Mouse (Mus musculus) heart, adult 18-20 months (tissue): ENCODE measurements around the gene Ces1f. TPM values are rescaled to one million over a fixed set of nuclear protein-coding genes. Genes with fewer than 3 reads are reported as not detected.

ENCODE experiments used
- DNase-seq, 2 experiments: peaks; one replicate each; pipeline ENCODE4 v3.0.0; 2021 to 2022; ENCODE audit warnings: mixed read lengths in 1 of 2
- total RNA-seq, 2 experiments: library from RNA; stranded (reverse); gene quantifications; 2 replicates each; pipeline ENCODE4 v1.2.3; 2021

Ces1f gene
- total RNA-seq, 2 experiments from 2014 or later, result 0.50 to 3.3 TPM

- no peak for DNase-seq
Observed at GRCm38 (mm10) chr8:93211091-93211490, 68.5 kb downstream of the Ces1f start.

Other genes with a start within 250 kb of the Ces1f start
- not detected for gene Ces1a, start 231.6 kb downstream of the Ces1f start, total RNA-seq
- gene Ces1b, start 199.7 kb downstream of the Ces1f start, total RNA-seq, result not detected
- not detected for gene Ces1c, start 148.5 kb downstream of the Ces1f start, total RNA-seq
- 100 to 1,000 TPM; 229 to 343 TPM for gene Ces1d, start 81.9 kb downstream of the Ces1f start, total RNA-seq
- under 1 TPM; 0.67 to 0.97 TPM for gene Ces1e, start 50.1 kb downstream of the Ces1f start, total RNA-seq
- gene Ces1g, start 57.6 kb upstream of the Ces1f start, total RNA-seq, result under 1 TPM in 1 of 2 experiments, not detected in 1; 0.10 TPM
- not detected for gene Ces1h, start 100.0 kb upstream of the Ces1f start, total RNA-seq